Mouse (Mus musculus) hindbrain, postnatal 0 days (tissue): Measurements from ENCODE around the gene Hoxd3. TPM values are rescaled to one million over a fixed set of nuclear protein-coding genes. Genes with fewer than 3 reads are reported as not detected.

Experiments
- ATAC-seq: fragments of 200-750 bp; cut with Nextera tagmentation; 2 replicates; pipeline ENCODE4 v1.8.0; 2017; ENCODE audit warnings: mild to moderate bottlenecking, moderate TSS enrichment, moderate library complexity
- DNase-seq: peaks from one replicate; pipeline ENCODE4 v3.0.0-alpha.2; 2015; ENCODE audit warnings: low spot score
- H3K27ac ChIP-seq: fragments of 300-500 bp; sonication (generic); 2 replicates; pipeline ENCODE4 v1.5.1; 2014; ENCODE audit warnings: mild to moderate bottlenecking
- H3K27me3 ChIP-seq: fragments of 300-500 bp; sonication (generic); 2 replicates; pipeline ENCODE4 v1.6.1; 2014; ENCODE audit warnings: low read length, mixed read lengths; ENCODE audit not compliant: insufficient read depth
- H3K36me3 ChIP-seq: fragments of 300-500 bp; sonication (generic); 2 replicates; pipeline ENCODE4 v1.6.1; 2014; ENCODE audit warnings: low read length, mixed read lengths; ENCODE audit not compliant: insufficient read depth
- H3K4me1 ChIP-seq: fragments of 300-500 bp; sonication (generic); 2 replicates; pipeline ENCODE4 v1.6.1; 2014; ENCODE audit warnings: antibody characterized with exemption, low read length, mixed read lengths; ENCODE audit not compliant: insufficient read depth
- H3K4me2 ChIP-seq: fragments of 300-500 bp; sonication (generic); 2 replicates; pipeline ENCODE4 v1.6.1; 2014; ENCODE audit warnings: low read depth, mild to moderate bottlenecking, low read length, moderate library complexity, mixed read lengths
- H3K4me3 ChIP-seq: fragments of 300-500 bp; sonication (generic); 2 replicates; pipeline ENCODE4 v1.5.1; 2014; ENCODE audit warnings: low read length
- H3K9ac ChIP-seq: fragments of 300-500 bp; sonication (generic); replicated peaks from 2 replicates; pipeline ENCODE4 v1.6.1; 2014; ENCODE audit warnings: mild to moderate bottlenecking, low read length, moderate library complexity, mixed read lengths
- H3K9me3 ChIP-seq: fragments of 300-500 bp; sonication (generic); 2 replicates; pipeline ENCODE4 v1.6.1; 2016; ENCODE audit warnings: low read length, mixed read lengths
- CTCF ChIP-seq: IDR thresholded peaks from 2 replicates; pipeline ENCODE4 v1.5.1; 2016; ENCODE audit warnings: antibody characterized with exemption, control low read depth, low read depth
- WGBS: fragments of 180-500 bp; shearing (Covaris S2); extraction: QIAGEN DNeasy Blood & Tissue Kit; methylation state at CpG from one replicate; pipeline ENCODE4 v1.1.7; 2014; 5-methylcytosine and 5-hydroxymethylcytosine counted together
- polyA plus RNA-seq: library from polyadenylated mRNA; unstranded; fragments of >200 nt; fragmentation: Nextera tagmentation; extraction: Ambion mirVana; gene quantifications from 2 replicates; pipeline ENCODE4 v1.2.1, GENCODE M21; 2015
- total RNA-seq: library from RNA; depleted of rRNA; stranded (reverse); fragments of >200 nt; gene quantifications from 2 replicates; pipeline ENCODE4 v1.2.3, GENCODE M21; 2014

Gene Hoxd3
- total and polyA plus RNA-seq, 2 experiments from 2014 or later = 26.3 to 36.8 TPM

DNA sequence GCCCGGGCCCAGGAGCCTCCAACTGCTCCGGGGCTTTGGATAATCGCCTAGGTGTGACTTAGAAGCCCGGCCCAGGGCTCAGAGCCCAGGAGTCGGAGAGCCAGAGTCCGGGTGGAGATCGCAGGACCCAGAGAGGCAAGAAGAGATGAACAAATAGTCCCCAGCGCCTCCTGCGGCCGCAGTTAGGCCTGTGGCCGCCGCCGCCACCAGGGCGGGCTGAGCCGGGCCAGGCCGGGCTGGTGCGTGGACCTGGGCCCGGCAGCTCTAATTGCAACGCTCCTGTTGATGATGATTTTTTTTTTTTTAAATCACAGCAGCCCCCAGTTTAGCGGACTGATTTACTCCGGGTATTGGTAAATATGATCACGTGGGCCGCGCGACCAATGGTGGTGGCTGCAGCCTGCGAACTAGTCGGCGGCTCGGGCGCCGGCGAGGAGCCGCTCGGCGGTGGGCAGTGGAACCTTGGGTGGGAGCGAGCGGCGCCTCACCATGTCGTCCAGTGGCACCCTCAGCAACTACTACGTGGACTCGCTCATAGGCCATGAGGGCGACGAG is 14.1 kb upstream of the Hoxd3 start, which contains the start of gene Hoxd9:
Gene Hoxd9, plus strand, starts transcription at position 161 of the 555 bp plus-strand sequence.
- H3K4me2 ChIP-seq = peak within 1 kb of the TSS; percentile 47
- DNase-seq (no peak), ATAC-seq (0 out of 2 replicates have a peak, but pooled peaks have one; percentile 55)
- peak within 1 kb of the TSS; percentile 21 for H3K4me3 ChIP-seq
- H3K9me3 ChIP-seq = no peaks in the 10 kb centered on the region
- H3K27me3 ChIP-seq = peaks cover 91% of the 10 kb centered on the region
- no peak within 1 kb of the TSS for H3K27ac ChIP-seq
- no peaks in the 10 kb centered on the region for H3K4me1 ChIP-seq
- no peak for TF ChIP-seq CTCF
- under 1% methylated on average over 41 of the region's 43 CpGs for WGBS
- no peaks in the 10 kb centered on the region for H3K36me3 ChIP-seq
- H3K9ac ChIP-seq = no peak within 1 kb of the TSS

DNA sequence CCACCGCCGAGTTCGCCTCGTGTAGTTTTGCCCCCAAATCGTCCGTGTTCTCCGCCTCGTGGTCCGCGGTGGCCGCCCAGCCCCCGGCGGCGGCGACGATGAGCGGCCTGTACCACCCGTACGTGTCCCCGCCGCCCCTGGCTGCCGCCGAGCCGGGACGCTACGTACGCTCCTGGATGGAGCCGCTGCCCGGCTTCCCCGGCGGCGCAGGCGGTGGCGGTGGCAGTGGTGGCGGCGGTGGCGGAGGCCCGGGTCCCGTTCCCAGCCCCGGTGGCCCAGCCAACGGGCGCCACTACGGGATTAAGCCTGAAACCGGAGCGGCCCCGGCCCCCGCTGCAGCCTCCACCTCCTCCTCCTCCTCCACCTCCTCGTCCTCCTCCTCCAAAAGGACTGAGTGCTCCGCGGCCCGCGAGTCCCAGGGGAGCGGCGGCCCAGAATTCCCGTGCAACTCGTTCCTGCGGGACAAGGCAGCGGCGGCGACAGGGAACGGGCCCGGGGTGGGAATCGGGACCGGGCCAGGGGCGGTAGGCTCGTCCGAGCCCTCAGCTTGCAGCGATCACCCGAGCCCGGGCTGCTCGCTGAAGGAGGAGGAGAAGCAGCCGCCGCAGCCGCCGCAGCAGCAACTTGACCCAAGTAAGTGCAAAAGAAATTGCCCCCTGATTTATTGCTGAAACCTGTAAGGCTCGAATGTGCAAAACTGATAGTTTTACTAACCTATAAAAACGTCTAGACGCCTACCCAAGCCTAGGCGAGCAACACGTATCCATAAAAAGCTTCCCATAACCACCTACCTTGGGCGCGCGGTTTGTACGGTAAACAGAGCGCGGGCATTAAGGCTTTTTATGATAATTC is 13.3 kb upstream of the Hoxd3 start:
- peaks cover 89% of the 10 kb centered on the region for H3K27me3 ChIP-seq
- WGBS = 3% methylated on average over 84 of the region's 86 CpGs
- ATAC-seq (no peak), DNase-seq (no peak)
- H3K4me1 ChIP-seq = no peaks in the 10 kb centered on the region
- no peaks in the 10 kb centered on the region for H3K9me3 ChIP-seq
- H3K9ac ChIP-seq = no peak overlapping the region
- TF ChIP-seq CTCF = no peak
- H3K4me3 ChIP-seq = peak overlapping the region; percentile 21
- no peaks in the 10 kb centered on the region for H3K36me3 ChIP-seq
- peak overlapping the region; percentile 47 for H3K4me2 ChIP-seq
- H3K27ac ChIP-seq = no peak overlapping the region

DNA sequence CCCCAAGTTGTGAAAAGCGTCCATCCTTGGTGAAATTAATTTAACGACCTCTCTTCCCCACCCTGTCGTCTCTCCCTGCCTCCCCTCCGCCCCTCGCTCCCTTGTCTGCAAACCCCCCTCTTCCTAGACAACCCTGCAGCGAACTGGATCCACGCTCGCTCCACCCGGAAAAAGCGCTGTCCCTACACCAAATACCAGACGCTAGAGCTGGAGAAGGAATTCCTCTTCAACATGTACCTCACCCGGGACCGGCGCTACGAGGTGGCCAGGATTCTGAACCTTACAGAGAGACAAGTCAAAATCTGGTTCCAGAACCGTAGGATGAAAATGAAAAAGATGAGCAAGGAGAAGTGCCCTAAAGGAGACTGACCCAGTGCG is 12.7 kb upstream of the Hoxd3 start:
- Histone ChIP-seq H3K27ac (no peak overlapping the region), H3K4me1 (no peaks in the 10 kb centered on the region), H3K9ac (no peak overlapping the region), H3K9me3 (no peaks in the 10 kb centered on the region), H3K4me3 (peak overlapping the region; percentile 21; the same call in 1 of the 2 replicates), H3K27me3 (peaks cover 89% of the 10 kb centered on the region), H3K4me2 (no peak overlapping the region), H3K36me3 (no peaks in the 10 kb centered on the region)
- DNase-seq (no peak), ATAC-seq (no peak)
- WGBS = 2% methylated on average over 17 of the region's 17 CpGs
- TF ChIP-seq CTCF = no peak

DNA sequence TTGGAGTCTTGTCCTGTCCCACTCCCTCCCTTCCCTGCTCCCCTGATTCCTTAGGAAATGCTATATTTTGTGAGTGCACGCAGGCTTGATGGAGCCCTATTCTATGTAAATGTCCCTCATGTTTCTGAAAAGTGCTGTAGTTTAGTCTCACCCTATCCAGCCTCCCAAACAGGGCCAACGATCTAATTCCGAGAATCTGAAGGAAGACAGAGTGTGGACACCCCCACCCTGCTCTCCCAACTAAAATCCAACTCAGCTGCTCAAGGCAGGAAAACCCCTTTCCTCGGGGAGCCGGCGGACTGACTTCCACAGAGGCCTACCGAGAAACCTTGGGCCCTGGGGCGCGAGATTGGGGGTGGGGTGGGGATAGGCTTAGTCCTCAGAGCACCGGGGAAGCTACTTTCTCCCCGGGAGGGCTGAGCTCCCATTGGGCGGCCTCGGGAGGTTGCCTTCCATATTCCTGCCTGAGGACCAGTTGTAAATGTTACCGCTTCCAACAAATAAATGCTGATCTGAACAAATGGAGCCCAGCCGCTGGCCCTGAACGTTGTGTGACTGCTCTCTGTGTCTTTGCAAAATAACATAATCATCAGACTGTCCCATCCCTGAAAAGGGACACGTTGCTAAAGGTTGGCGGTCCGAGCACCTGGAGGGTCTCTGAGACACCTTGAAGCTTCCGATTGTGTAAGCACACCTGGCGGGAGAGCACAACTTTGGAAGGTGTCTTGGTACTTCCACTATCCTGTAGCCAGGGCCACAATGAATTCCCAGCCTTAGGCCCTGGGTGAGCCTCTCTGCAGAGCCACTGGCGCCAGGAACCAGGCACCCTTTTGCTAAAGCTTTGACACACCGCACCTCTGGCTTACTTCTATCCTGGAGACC is 11.8 kb upstream of the Hoxd3 start:
- Histone ChIP-seq H3K9me3 (no peaks in the 10 kb centered on the region), H3K4me3 (no peak overlapping the region), H3K9ac (no peak overlapping the region), H3K4me2 (no peak overlapping the region), H3K27ac (no peak overlapping the region), H3K36me3 (no peaks in the 10 kb centered on the region), H3K27me3 (peaks cover 90% of the 10 kb centered on the region), H3K4me1 (no peaks in the 10 kb centered on the region)
- ATAC-seq (no peak), DNase-seq (no peak)
- no peak for TF ChIP-seq CTCF
- WGBS = 3% methylated on average over 23 of the region's 23 CpGs

DNA sequence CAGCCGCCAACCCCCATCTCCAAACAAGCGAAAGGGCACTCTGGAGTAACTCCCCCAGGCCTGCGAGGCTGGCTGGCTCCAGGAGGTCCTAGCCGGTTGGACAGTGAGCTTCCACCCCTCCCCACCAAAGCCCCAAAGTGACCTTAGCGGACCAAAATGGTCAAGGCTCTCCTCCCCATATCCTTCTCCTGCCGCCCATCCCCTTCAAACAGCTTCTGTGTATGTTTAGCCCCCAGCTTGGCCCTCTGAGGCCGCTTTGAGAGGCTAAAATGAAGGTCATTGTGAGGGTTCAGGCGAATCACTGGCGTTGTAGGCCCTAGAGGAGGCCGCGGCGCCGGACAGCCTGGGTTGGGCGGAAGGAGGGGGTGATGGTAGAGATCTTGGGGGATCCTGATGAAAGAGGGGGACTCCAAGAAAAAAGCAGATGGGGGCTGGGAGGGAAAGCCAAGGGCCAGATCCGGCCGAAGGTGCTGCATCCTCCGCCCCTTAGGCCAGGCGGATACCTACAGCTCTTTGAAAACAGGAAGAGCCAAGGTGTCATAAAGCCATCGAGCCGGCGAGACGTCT is 11.1 kb upstream of the Hoxd3 start:
- 3% methylated on average over 22 of the region's 22 CpGs for WGBS
- no peak overlapping the region for H3K4me2 ChIP-seq
- H3K9me3 ChIP-seq = no peaks in the 10 kb centered on the region
- no peak for DNase-seq
- TF ChIP-seq CTCF = no peak
- peaks cover 89% of the 10 kb centered on the region for H3K27me3 ChIP-seq
- no peak overlapping the region for H3K27ac ChIP-seq
- no peak overlapping the region for H3K9ac ChIP-seq
- H3K36me3 ChIP-seq = no peaks in the 10 kb centered on the region
- no peak for ATAC-seq
- no peak overlapping the region for H3K4me3 ChIP-seq
- H3K4me1 ChIP-seq = no peaks in the 10 kb centered on the region
